Mouse (Mus musculus): ENCODE data around the gene 4933403O08Rik. TPM values are rescaled to one million over a fixed set of nuclear protein-coding genes. Genes with fewer than 3 reads are reported as not detected.

4933403O08Rik gene
- 1 to 10 TPM; 1.6 to 2.0 TPM for total RNA-seq (2021)
- long read RNA-seq, experiment 1, result 0 reads
- long read RNA-seq, experiment 2, result 0 reads

DNA sequence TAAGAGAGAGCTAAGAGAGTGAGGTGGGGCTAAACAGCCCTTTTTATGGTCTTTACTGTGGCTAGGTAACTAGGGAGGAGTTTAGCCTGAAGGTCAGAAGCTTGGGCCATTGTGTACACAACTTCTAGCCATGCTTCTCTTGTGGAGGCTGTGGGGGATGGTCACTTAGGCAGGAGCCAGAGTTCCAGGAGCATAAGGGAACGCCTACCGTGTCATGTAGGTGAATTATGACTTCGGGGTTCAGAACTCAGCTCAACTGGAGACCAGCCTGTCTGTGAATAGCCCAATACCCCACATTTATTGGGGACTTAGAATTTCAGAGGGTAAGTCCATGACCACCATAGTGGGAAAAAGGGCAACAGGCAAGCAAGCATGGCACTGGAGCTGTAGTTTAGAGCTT lies at the start of gene 4933403O08Rik:
TSS of gene 4933403O08Rik (plus strand) at position 301 of the 400 bp plus-strand sequence.
- no peak for DNase-seq (ENCODE audit: low spot score in 2 of 2)

DNA sequence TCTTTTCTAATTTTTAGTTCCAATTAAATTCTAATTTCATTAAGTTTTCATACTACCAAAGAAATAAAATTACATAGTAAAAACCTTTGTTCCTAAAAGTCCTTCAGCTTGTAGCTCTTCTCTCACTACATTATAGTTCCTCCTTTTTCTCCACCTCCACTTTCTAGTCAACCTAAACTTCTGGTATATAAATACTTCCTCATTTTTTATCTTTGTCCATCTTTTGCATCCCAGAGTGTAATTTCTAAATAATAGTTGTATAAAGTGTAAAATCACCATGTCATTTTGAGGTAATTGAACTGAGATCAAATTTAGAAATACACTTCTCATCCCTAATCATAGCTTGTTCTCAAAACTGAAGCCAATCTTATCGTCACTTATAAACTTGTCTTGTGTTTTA lies 4.1 kb downstream of the 4933403O08Rik start:
- DNase-seq (ENCODE audit: low spot score in 2 of 2), result no peak

- no peak for DNase-seq (ENCODE audit: low spot score in 2 of 2)
Measured at GRCm38 (mm10) chrX:112255513-112255912, 16.7 kb downstream of the 4933403O08Rik start.

- no peak for DNase-seq (ENCODE audit: low spot score in 2 of 2)
Measured at GRCm38 (mm10) chrX:112273550-112273949, 34.7 kb downstream of the 4933403O08Rik start.

Other genes with a start within 250 kb of the 4933403O08Rik start
- gene Tex16, start 228.0 kb upstream of the 4933403O08Rik start, total RNA-seq (2021), result 1 to 10 TPM in 1 of 2 experiments, under 1 TPM in 1; 0.99 to 2.4 TPM
- 10 to 100 TPM; 47.0 to 48.2 TPM for gene Apool, start 72.3 kb downstream of the 4933403O08Rik start, total RNA-seq (2021)
- not detected for gene Satl1, start 167.7 kb downstream of the 4933403O08Rik start, total RNA-seq (2021)